Mouse (Mus musculus): ENCODE measurements at regions not wholly inside any gene's neighbourhood (a gene's known extent, or its start where the extent isn't known, plus 50 kb on each side); places are given as distances from the start of the nearest gene placed in this dataset.

- Histone ChIP-seq H3K4me3 (no peak overlapping the region), H3K4me1 (no peaks in the 10 kb centered on the region), H3K27ac (no peak overlapping the region), H3K9me3 (replicated peaks) (no peaks in the 10 kb centered on the region), H3K27me3 (ENCODE audit: low read depth, poor library complexity, severe bottlenecking) (no peaks in the 10 kb centered on the region), H3K36me3 (no peaks in the 10 kb centered on the region)
- whole genome bisulfite sequencing: 55% methylated on average over 1 of the region's 1 CpGs
- no peak for DNase-seq (ENCODE audit: low spot score)
Observed at GRCm38 (mm10) chr3:143156174-143156573, 274.4 kb upstream of the Pkn2 start.

- H3K4me3 ChIP-seq: no peak overlapping the region
- H3K36me3 ChIP-seq: no peaks in the 10 kb centered on the region
- H3K9me3 ChIP-seq (replicated peaks): no peaks in the 10 kb centered on the region
- no peak overlapping the region for H3K27ac ChIP-seq
- no peak for DNase-seq (ENCODE audit: low spot score)
- H3K4me1 ChIP-seq: no peaks in the 10 kb centered on the region
- H3K27me3 ChIP-seq (ENCODE audit: low read depth, poor library complexity, severe bottlenecking): no peaks in the 10 kb centered on the region
- WGBS: 82% methylated on average over 1 of the region's 1 CpGs
Observed at GRCm38 (mm10) chr3:143155556-143155955, 273.8 kb upstream of the Pkn2 start.

- WGBS: 66% methylated on average over 8 of the region's 8 CpGs
- H3K9me3 ChIP-seq (replicated peaks): no peaks in the 10 kb centered on the region
- H3K4me1 ChIP-seq: peaks cover 13% of the 10 kb centered on the region
- no peaks in the 10 kb centered on the region for H3K36me3 ChIP-seq
- no peak for DNase-seq (ENCODE audit: low spot score)
- H3K4me3 ChIP-seq: no peak overlapping the region
- no peak overlapping the region for H3K27ac ChIP-seq
- H3K27me3 ChIP-seq (ENCODE audit: low read depth, poor library complexity, severe bottlenecking): no peaks in the 10 kb centered on the region
Observed at GRCm38 (mm10) chr3:143147471-143147870, 265.7 kb upstream of the Pkn2 start.

- no peak for DNase-seq (ENCODE audit: low spot score)
- H3K4me3 ChIP-seq: no peak overlapping the region
- no peak overlapping the region for H3K27ac ChIP-seq
- peaks cover 4% of the 10 kb centered on the region for H3K4me1 ChIP-seq
- H3K27me3 ChIP-seq (ENCODE audit: low read depth, poor library complexity, severe bottlenecking): no peaks in the 10 kb centered on the region
- H3K36me3 ChIP-seq: no peaks in the 10 kb centered on the region
- 90% methylated on average over 3 of the region's 3 CpGs for WGBS
- no peaks in the 10 kb centered on the region for H3K9me3 ChIP-seq (replicated peaks)
Observed at GRCm38 (mm10) chr3:143138952-143139351, 257.1 kb upstream of the Pkn2 start.

- H3K4me1 ChIP-seq: no peaks in the 10 kb centered on the region
- no peaks in the 10 kb centered on the region for H3K36me3 ChIP-seq
- H3K9me3 ChIP-seq (replicated peaks): no peaks in the 10 kb centered on the region
- H3K4me3 ChIP-seq: no peak overlapping the region
- no peak for DNase-seq (ENCODE audit: low spot score)
- H3K27me3 ChIP-seq (ENCODE audit: low read depth, poor library complexity, severe bottlenecking): no peaks in the 10 kb centered on the region
- H3K27ac ChIP-seq: no peak overlapping the region
- 84% methylated on average over 2 of the region's 2 CpGs for whole genome bisulfite sequencing
Observed at GRCm38 (mm10) chr3:143134528-143134927, 252.7 kb upstream of the Pkn2 start.

GRCm38 (mm10) chr3:143107733-143108291 lies 226.0 kb upstream of the Pkn2 start:
- no peak overlapping the region for H3K4me3 ChIP-seq
- no peaks in the 10 kb centered on the region for H3K36me3 ChIP-seq
- H3K27ac ChIP-seq: no peak overlapping the region
- peaks cover 10% of the 10 kb centered on the region for H3K4me1 ChIP-seq
- no peaks in the 10 kb centered on the region for H3K9me3 ChIP-seq (replicated peaks)
- WGBS: 81% methylated on average over 13 of the region's 13 CpGs
- no peaks in the 10 kb centered on the region for H3K27me3 ChIP-seq (ENCODE audit: low read depth, poor library complexity, severe bottlenecking)
- DNase-seq (ENCODE audit: low spot score): no peak

- no peaks in the 10 kb centered on the region for H3K9me3 ChIP-seq (replicated peaks)
- H3K4me3 ChIP-seq: no peak overlapping the region
- H3K27ac ChIP-seq: no peak overlapping the region
- WGBS: 10% methylated on average over 2 of the region's 2 CpGs
- no peaks in the 10 kb centered on the region for H3K36me3 ChIP-seq
- no peak for DNase-seq (ENCODE audit: low spot score)
- H3K27me3 ChIP-seq (ENCODE audit: low read depth, poor library complexity, severe bottlenecking): peaks cover 26% of the 10 kb centered on the region
- H3K4me1 ChIP-seq: peaks cover 20% of the 10 kb centered on the region
Observed at GRCm38 (mm10) chr3:143104734-143105133, 222.9 kb upstream of the Pkn2 start.

GRCm38 (mm10) chr3:143103333-143103732 lies 221.5 kb upstream of the Pkn2 start:
- Histone ChIP-seq H3K4me3 (no peak overlapping the region), H3K4me1 (peaks cover 24% of the 10 kb centered on the region), H3K27ac (no peak overlapping the region), H3K27me3 (ENCODE audit: low read depth, poor library complexity, severe bottlenecking) (peaks cover 26% of the 10 kb centered on the region), H3K36me3 (no peaks in the 10 kb centered on the region), H3K9me3 (replicated peaks) (no peaks in the 10 kb centered on the region)
- DNase-seq (ENCODE audit: low spot score): peak; percentile 36
- WGBS: 45% methylated on average over 3 of the region's 3 CpGs

- Histone ChIP-seq H3K27me3 (ENCODE audit: low read depth, poor library complexity, severe bottlenecking) (peaks cover 26% of the 10 kb centered on the region), H3K4me3 (peak overlapping the region; percentile 61), H3K27ac (peak overlapping the region; percentile 79)
Observed at GRCm38 (mm10) chr3:143100810-143101645, 219.2 kb upstream of the Pkn2 start.

GRCm38 (mm10) chr3:143100203-143100602 lies 218.4 kb upstream of the Pkn2 start:
- 64% methylated on average over 7 of the region's 7 CpGs for WGBS
- Histone ChIP-seq H3K4me1 (peaks cover 24% of the 10 kb centered on the region), H3K36me3 (no peaks in the 10 kb centered on the region), H3K27me3 (ENCODE audit: low read depth, poor library complexity, severe bottlenecking) (peaks cover 26% of the 10 kb centered on the region), H3K9me3 (replicated peaks) (no peaks in the 10 kb centered on the region), H3K27ac (no peak overlapping the region; the same call in 1 of the 2 replicates), H3K4me3 (peak overlapping the region; percentile 61)
- DNase-seq (ENCODE audit: low spot score): no peak

More at GRCm38 (mm10) chr3:143100810-143101645, 219.2 kb upstream of the Pkn2 start:
- 3% methylated on average over 59 of the region's 59 CpGs for WGBS
- Histone ChIP-seq H3K36me3 (no peaks in the 10 kb centered on the region), H3K4me1 (peaks cover 24% of the 10 kb centered on the region), H3K9me3 (replicated peaks) (no peaks in the 10 kb centered on the region)
- DNase-seq (ENCODE audit: low spot score): peak; percentile 60

- DNase-seq (ENCODE audit: low spot score): no peak
- no peaks in the 10 kb centered on the region for H3K27me3 ChIP-seq (ENCODE audit: low read depth, poor library complexity, severe bottlenecking)
- no peaks in the 10 kb centered on the region for H3K36me3 ChIP-seq
- 43% methylated on average over 4 of the region's 4 CpGs for WGBS
- peaks cover 20% of the 10 kb centered on the region for H3K4me1 ChIP-seq
- H3K27ac ChIP-seq: no peak overlapping the region
- no peaks in the 10 kb centered on the region for H3K9me3 ChIP-seq (replicated peaks)
- H3K4me3 ChIP-seq: no peak overlapping the region
Observed at GRCm38 (mm10) chr3:143092206-143092605, 210.4 kb upstream of the Pkn2 start.

GRCm38 (mm10) chr3:143090886-143091285 lies 209.1 kb upstream of the Pkn2 start:
- no peaks in the 10 kb centered on the region for H3K9me3 ChIP-seq (replicated peaks)
- H3K27ac ChIP-seq: no peak overlapping the region
- no peaks in the 10 kb centered on the region for H3K27me3 ChIP-seq (ENCODE audit: low read depth, poor library complexity, severe bottlenecking)
- 55% methylated on average over 9 of the region's 9 CpGs for WGBS
- no peaks in the 10 kb centered on the region for H3K36me3 ChIP-seq
- no peak for DNase-seq (ENCODE audit: low spot score)
- peaks cover 20% of the 10 kb centered on the region for H3K4me1 ChIP-seq
- no peak overlapping the region for H3K4me3 ChIP-seq

GRCm38 (mm10) chr3:143090316-143090715 lies 208.5 kb upstream of the Pkn2 start:
- Histone ChIP-seq H3K4me1 (peaks cover 20% of the 10 kb centered on the region), H3K36me3 (no peaks in the 10 kb centered on the region), H3K9me3 (replicated peaks) (no peaks in the 10 kb centered on the region), H3K27me3 (ENCODE audit: low read depth, poor library complexity, severe bottlenecking) (no peaks in the 10 kb centered on the region), H3K27ac (no peak overlapping the region), H3K4me3 (no peak overlapping the region)
- no peak for DNase-seq (ENCODE audit: low spot score)
- 95% methylated on average over 3 of the region's 3 CpGs for WGBS

Measured in limb, embryonic 10.5 days (tissue).